Mouse (Mus musculus) heart, embryonic 12.5 days (tissue): ENCODE measurements around the gene Fam13c. TPM values are rescaled to one million over a fixed set of nuclear protein-coding genes. Genes with fewer than 3 reads are reported as not detected.

Source experiments
- ATAC-seq: fragments of 200-750 bp; cut with Nextera tagmentation; 2 replicates; pipeline ENCODE4 v1.8.0; 2017; ENCODE audit warnings: moderate TSS enrichment, moderate library complexity; ENCODE audit not compliant: insufficient number of reproducible peaks, low FRiP score
- H3K27ac ChIP-seq: fragments of 300-500 bp; sonication (generic); 2 replicates; pipeline ENCODE4 v1.5.1; 2016; ENCODE audit warnings: mild to moderate bottlenecking, moderate library complexity; ENCODE audit not compliant: poor library complexity, severe bottlenecking
- H3K27me3 ChIP-seq: fragments of 300-500 bp; sonication (generic); replicated peaks from 2 replicates; pipeline ENCODE4 v1.6.1; 2016; ENCODE audit warnings: mild to moderate bottlenecking, moderate library complexity
- H3K36me3 ChIP-seq: fragments of 300-500 bp; sonication (generic); 2 replicates; pipeline ENCODE4 v1.6.1; 2016; ENCODE audit warnings: mild to moderate bottlenecking, moderate library complexity
- H3K4me1 ChIP-seq: fragments of 300-500 bp; sonication (generic); replicated peaks from 2 replicates; pipeline ENCODE4 v1.6.1; 2016; ENCODE audit warnings: mild to moderate bottlenecking
- H3K4me2 ChIP-seq: fragments of 300-500 bp; sonication (generic); 2 replicates; pipeline ENCODE4 v1.6.1; 2016; ENCODE audit warnings: mild to moderate bottlenecking, moderate library complexity
- H3K4me3 ChIP-seq: fragments of 300-500 bp; sonication (generic); 2 replicates; pipeline ENCODE4 v1.5.1; 2016; ENCODE audit warnings: mild to moderate bottlenecking
- H3K9ac ChIP-seq: fragments of 300-500 bp; sonication (generic); 2 replicates; pipeline ENCODE4 v1.6.1; 2016; ENCODE audit warnings: mild to moderate bottlenecking, moderate library complexity
- H3K9me3 ChIP-seq: fragments of 300-500 bp; sonication (generic); replicated peaks from 2 replicates; pipeline ENCODE4 v1.6.1; 2016; ENCODE audit warnings: mild to moderate bottlenecking, moderate library complexity
- WGBS: fragments of 180-500 bp; shearing (Covaris S2); methylation state at CpG from one replicate; pipeline ENCODE4 v1.1.7; 2016; 5-methylcytosine and 5-hydroxymethylcytosine counted together
- polyA plus RNA-seq: library from polyadenylated mRNA; unstranded; fragments of >200 nt; fragmentation: Nextera tagmentation; extraction: Ambion mirVana; gene quantifications from 2 replicates; pipeline ENCODE4 v1.2.1, GENCODE M21; 2016

Fam13c gene
- polyA plus RNA-seq, 1 experiment from 2014 or later, result 10.0 TPM

DNA sequence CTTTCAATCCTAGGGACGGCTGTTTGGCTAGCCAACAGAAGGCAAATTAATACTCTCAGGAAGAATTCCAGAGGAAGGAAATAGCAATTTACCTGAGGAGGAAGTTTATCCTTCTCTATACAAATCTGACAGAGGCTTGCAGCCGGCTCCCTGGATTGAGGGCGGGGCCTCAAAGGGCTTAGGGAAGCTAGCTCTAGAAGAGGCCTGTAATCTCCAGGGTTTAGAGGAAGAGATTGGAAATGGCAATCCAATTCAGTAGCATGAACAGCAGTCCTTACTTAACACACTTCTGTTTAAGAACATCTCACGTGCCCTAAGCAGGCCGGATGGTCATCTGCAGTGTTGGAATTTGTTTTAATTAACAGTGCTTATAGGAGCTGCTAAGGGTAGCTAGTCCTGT is 81.1 kb downstream of the Fam13c start:
- 25% methylated on average over 5 of the region's 5 CpGs for WGBS
- Histone ChIP-seq H3K9me3 (peaks cover 3% of the 10 kb centered on the region; the same call in 1 of the 2 replicates), H3K4me3 (peak overlapping the region; percentile 50), H3K9ac (no peak overlapping the region), H3K36me3 (0 out of 2 replicates have a peak, but pooled peaks cover 5% of the 10 kb centered on the region), H3K4me1 (peaks cover 16% of the 10 kb centered on the region), H3K4me2 (peak overlapping the region; percentile 85), H3K27ac (no peak overlapping the region), H3K27me3 (peaks cover 13% of the 10 kb centered on the region)
- ATAC-seq, result no peak

DNA sequence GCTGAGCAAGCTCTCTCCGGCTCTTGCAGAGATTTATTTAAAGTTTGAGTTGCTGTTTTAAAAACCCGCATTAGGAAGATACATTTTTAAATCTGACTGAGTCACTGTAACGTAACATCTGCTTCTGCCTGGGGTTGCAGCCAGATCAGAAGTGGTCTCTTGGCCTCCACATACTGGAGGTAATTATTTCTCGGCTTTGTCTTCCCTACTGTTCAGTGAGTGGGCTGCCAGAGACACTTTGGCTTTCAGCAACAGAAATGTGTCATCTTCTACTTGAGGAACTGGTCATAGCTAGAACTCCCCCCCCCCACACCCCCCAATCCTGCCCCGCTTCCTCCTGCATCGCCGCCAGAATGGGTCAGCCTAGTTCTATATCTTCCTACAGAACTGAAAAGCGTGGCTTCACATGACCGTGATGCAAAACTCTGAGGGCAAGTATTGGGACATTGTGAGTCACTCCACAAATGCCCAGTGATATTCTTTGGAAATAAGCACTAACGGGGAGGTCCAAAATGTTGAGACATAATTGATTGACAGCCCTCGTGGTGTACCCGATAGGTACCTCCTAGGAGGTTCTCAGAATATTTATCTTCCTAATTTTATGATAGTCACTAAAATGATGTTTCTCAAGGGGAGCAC is 90.0 kb downstream of the Fam13c start:
- no peak for ATAC-seq
- Histone ChIP-seq H3K4me1 (no peaks in the 10 kb centered on the region), H3K4me3 (no peak overlapping the region), H3K36me3 (peaks cover 7% of the 10 kb centered on the region), H3K9ac (no peak overlapping the region), H3K4me2 (no peak overlapping the region), H3K9me3 (peaks cover 1% of the 10 kb centered on the region), H3K27me3 (no peaks in the 10 kb centered on the region), H3K27ac (no peak overlapping the region)
- WGBS, result 88% methylated on average over 12 of the region's 12 CpGs

DNA sequence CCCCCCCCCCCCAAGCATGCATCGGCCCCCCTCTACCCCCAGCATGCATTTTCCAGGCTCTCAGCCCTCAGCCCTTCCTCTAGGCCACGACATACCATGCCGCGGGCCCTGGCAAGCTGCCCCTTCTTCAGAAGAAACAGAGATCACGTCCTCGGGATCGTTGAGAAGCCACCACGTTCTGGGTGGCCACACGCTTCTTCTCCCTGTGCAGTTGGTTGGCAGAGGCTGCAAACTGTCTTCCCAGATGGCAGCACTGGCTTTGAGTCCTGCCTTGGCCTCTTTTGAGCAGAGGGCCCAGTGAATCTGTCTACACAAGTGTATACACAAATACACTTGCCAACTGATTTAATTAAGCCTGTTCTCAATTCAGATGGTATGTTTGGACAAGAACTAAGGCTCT is 92.0 kb downstream of the Fam13c start:
- Histone ChIP-seq H3K27me3 (no peaks in the 10 kb centered on the region), H3K4me2 (no peak overlapping the region), H3K4me1 (no peaks in the 10 kb centered on the region), H3K4me3 (no peak overlapping the region), H3K36me3 (peaks cover 18% of the 10 kb centered on the region), H3K9ac (no peak overlapping the region), H3K27ac (no peak overlapping the region), H3K9me3 (peaks cover 6% of the 10 kb centered on the region; the same call in 1 of the 2 replicates)
- WGBS, result 84% methylated on average over 9 of the region's 9 CpGs
- ATAC-seq, result no peak

DNA sequence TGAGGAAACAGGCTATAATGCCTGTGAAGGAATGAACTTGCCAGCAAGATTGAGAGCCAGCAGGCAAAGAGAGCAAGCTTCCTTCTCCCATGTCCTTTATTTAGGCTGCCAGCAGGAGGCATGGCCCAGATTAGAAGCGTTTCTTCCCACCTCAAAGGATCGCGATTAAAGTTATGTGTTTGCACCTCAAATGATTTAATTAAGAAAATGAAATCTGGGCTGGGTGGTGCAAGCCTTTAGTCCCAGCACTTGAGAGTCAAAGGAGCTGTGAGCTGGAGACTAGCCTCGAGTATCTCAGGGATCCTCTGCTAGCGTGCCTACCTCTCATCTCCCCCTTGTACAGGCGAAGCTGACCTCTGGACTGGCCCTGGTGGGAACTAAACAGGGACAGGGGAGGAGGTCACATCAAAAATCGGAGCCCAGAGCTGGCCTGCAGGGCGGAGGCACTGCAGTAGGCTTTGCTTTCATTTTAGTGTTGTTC is 93.1 kb downstream of the Fam13c start:
- no peak for ATAC-seq
- peaks cover 24% of the 10 kb centered on the region for H3K36me3 ChIP-seq
- peaks cover 11% of the 10 kb centered on the region; the same call in 1 of the 2 replicates for H3K9me3 ChIP-seq
- H3K4me1 ChIP-seq, result peaks cover 4% of the 10 kb centered on the region
- H3K27ac ChIP-seq, result no peak overlapping the region
- no peak overlapping the region for H3K9ac ChIP-seq
- H3K4me3 ChIP-seq, result no peak overlapping the region
- no peaks in the 10 kb centered on the region for H3K27me3 ChIP-seq
- no peak overlapping the region for H3K4me2 ChIP-seq
- WGBS, result 66% methylated on average over 8 of the region's 8 CpGs

DNA sequence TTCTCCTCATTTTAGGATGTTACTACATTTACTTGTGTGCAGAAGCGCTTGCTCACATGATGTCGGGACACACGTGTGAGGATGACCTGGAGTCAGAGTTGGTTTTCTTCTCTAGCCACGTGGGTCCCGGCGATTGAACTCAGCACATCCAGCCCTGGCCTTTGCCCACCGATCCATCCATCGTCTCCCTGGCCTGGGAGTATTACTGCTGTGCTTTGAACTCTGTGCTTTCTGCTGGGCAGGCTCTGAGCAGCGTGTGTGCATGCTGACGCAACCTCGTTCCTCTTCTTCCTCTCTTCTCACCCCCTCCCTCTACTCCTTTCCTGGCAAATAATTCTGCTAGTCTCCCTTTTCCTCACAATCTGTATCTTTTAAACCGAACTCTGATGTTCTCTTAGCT is 93.7 kb downstream of the Fam13c start:
- H3K36me3 ChIP-seq, result peaks cover 26% of the 10 kb centered on the region
- H3K27ac ChIP-seq, result no peak overlapping the region
- no peak for ATAC-seq
- peaks cover 12% of the 10 kb centered on the region; the same call in 1 of the 2 replicates for H3K9me3 ChIP-seq
- H3K4me1 ChIP-seq, result peaks cover 6% of the 10 kb centered on the region
- no peaks in the 10 kb centered on the region for H3K27me3 ChIP-seq
- H3K4me3 ChIP-seq, result no peak overlapping the region
- WGBS, result 86% methylated on average over 12 of the region's 12 CpGs
- no peak overlapping the region for H3K4me2 ChIP-seq
- no peak overlapping the region for H3K9ac ChIP-seq

DNA sequence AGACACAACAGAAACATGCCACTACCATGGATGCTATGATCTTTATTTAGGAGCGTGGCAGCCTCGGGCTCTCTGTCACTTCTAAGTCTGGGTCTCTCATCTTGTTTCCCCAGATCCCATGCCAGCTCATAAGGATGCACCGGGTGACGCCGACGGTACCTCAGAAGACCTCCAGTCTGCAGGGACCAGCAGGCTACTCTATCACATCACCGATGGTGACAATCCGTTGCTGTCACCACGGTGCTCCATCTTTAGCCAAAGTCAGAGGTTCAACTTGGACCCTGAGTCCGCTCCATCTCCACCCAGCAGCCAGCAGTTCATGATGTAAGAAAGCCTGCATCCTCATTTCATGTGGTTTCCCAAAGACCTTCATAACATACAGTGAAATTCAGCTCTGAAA is 94.3 kb downstream of the Fam13c start:
- ATAC-seq, result no peak
- 89% methylated on average over 10 of the region's 10 CpGs for WGBS

DNA sequence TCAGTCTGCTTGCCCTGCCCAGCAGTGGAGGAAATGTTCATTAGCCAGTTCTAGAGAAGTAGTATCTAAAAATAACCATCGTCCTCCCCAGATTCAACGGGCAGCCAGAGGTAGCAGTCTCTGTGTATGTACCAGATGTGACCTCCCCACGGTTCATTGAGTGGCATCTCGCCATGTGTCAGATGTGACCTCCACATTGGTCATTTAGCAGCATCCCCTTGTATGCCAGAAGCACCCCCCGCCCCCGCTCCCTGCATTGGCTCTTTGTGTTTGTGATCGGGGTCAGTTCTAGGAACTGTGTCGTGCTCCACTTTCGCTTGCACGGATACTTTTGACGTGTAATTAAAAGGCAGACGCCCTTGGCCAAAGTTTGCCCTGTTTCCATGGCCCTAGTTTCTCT is 95.1 kb downstream of the Fam13c start:
- Histone ChIP-seq H3K4me3 (no peak overlapping the region), H3K4me2 (no peak overlapping the region), H3K27me3 (no peaks in the 10 kb centered on the region), H3K27ac (no peak overlapping the region), H3K36me3 (peaks cover 31% of the 10 kb centered on the region), H3K4me1 (peaks cover 6% of the 10 kb centered on the region), H3K9ac (no peak overlapping the region), H3K9me3 (peaks cover 12% of the 10 kb centered on the region; the same call in 1 of the 2 replicates)
- 86% methylated on average over 12 of the region's 12 CpGs for WGBS
- ATAC-seq, result no peak

More for the DNA sequence above, 94.3 kb downstream of the Fam13c start:
- no peak overlapping the region for H3K27ac ChIP-seq
- no peak overlapping the region for H3K4me2 ChIP-seq
- no peaks in the 10 kb centered on the region for H3K27me3 ChIP-seq
- H3K9me3 ChIP-seq, result peaks cover 12% of the 10 kb centered on the region; the same call in 1 of the 2 replicates
- H3K9ac ChIP-seq, result no peak overlapping the region
- H3K4me1 ChIP-seq, result peaks cover 6% of the 10 kb centered on the region
- no peak overlapping the region for H3K4me3 ChIP-seq
- peaks cover 31% of the 10 kb centered on the region for H3K36me3 ChIP-seq

DNA sequence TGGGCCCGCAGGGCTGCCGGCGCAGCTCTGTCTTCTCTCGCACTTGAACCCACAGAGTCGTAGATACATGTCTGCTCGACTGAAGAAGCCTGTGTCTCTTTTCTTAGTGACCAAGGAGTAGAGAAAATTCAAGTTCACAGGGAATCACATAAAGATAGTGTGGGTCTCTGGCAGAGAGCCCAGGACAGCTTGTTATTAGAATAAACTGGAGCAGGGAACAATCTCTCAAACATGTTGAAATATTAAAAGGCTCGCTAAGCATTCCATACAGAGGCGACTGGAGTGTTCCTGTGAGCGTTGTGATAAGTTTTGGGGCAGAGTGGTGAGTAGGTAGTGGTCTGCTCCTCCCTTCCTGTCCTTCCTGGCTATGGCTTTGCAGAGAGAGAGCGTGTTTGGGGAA is 97.4 kb downstream of the Fam13c start:
- Histone ChIP-seq H3K27ac (peak overlapping the region; percentile 30; the same call in 1 of the 2 replicates), H3K27me3 (no peaks in the 10 kb centered on the region), H3K36me3 (peaks cover 31% of the 10 kb centered on the region), H3K4me2 (no peak overlapping the region), H3K4me1 (peaks cover 6% of the 10 kb centered on the region), H3K9ac (no peak overlapping the region), H3K9me3 (peaks cover 12% of the 10 kb centered on the region; the same call in 1 of the 2 replicates), H3K4me3 (no peak overlapping the region)
- 70% methylated on average over 10 of the region's 10 CpGs for WGBS
- no peak for ATAC-seq

DNA sequence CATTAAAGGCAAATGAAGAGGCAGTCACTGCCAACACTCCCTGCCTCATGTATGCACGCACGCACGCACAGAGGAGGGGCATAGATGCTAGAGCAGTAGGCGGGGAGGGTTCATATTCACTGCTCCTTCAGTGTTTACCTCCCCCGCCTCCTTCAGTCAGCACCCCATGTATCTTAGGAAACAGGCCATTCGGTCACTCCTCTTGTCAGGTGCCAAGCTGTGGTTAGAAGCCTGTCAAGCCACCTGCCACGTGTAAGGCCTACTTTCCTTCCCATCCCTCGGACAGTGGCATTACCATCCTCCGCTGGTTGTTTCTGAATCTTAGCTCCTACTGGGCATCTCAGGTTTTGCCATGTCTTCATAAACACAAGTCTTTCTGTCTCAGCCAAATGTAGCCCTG is 99.0 kb downstream of the Fam13c start:
- Histone ChIP-seq H3K9ac (no peak overlapping the region), H3K4me2 (no peak overlapping the region), H3K4me1 (peaks cover 6% of the 10 kb centered on the region), H3K27ac (no peak overlapping the region), H3K27me3 (no peaks in the 10 kb centered on the region), H3K4me3 (no peak overlapping the region), H3K36me3 (peaks cover 31% of the 10 kb centered on the region), H3K9me3 (peaks cover 12% of the 10 kb centered on the region; the same call in 1 of the 2 replicates)
- WGBS, result 90% methylated on average over 9 of the region's 9 CpGs
- no peak for ATAC-seq

DNA sequence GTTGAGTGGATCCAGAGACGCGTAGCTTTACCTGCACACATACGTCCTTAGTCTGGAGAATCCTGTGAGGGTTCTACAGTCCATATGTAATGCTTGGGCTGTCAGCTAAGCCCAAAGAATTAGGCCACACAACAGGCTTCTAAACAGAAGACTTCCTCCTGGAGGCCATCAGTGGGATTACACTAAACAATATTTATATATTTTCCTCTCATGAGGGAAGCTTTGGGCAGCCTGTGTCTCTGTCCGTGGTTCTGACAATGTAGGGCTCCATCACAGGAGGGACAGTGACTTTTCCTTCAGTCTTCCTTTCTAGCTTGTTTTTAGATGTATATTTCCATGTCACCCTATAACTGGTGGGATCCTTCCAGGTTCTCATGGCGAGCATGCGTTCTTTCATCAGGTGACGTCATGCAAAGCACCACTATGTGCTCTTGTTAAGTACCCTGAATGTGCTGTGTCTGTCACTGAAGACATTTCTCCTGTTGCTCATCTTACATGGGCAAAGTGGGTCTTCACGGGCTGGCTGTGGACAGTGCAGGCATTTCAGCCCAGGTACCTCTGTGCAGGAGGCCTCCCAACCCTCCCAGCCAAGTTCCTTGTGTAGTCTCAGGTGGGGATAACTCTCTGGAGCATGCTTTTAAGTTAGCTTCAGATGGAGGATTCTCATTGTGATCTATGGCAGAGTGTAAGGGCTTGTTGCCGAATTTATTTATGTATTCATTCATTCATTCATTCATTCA is 100.3 kb downstream of the Fam13c start:
- Histone ChIP-seq H3K9ac (no peak overlapping the region), H3K9me3 (peaks cover 7% of the 10 kb centered on the region; the same call in 1 of the 2 replicates), H3K36me3 (peaks cover 33% of the 10 kb centered on the region), H3K27me3 (no peaks in the 10 kb centered on the region), H3K27ac (no peak overlapping the region), H3K4me2 (no peak overlapping the region), H3K4me3 (no peak overlapping the region), H3K4me1 (peaks cover 6% of the 10 kb centered on the region)
- ATAC-seq, result no peak
- 79% methylated on average over 9 of the region's 9 CpGs for WGBS

DNA sequence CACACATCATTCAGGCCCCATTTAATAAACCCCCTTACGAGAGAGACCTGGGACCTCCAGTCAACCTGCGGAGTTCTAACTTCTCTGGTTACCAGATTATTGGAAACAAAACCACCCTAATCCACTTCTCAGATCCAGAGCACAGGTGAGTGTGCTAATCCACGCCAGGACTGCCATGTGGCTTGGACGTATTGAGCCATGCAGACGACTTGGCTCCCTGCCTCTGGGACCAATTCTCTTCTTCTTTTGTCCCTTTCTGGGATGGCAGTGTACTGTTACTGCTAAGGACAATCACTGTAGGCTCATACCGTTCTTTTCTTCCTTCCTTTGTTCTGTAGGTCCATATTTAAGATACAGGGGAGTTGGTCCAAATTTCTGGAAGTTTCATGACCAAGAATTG is 102.6 kb downstream of the Fam13c start:
- Histone ChIP-seq H3K27ac (no peak overlapping the region), H3K4me1 (peaks cover 6% of the 10 kb centered on the region), H3K4me2 (no peak overlapping the region), H3K36me3 (peaks cover 16% of the 10 kb centered on the region; the same call in 1 of the 2 replicates), H3K9me3 (0 out of 2 replicates have a peak, but pooled peaks cover 6% of the 10 kb centered on the region), H3K4me3 (no peak overlapping the region), H3K9ac (no peak overlapping the region), H3K27me3 (no peaks in the 10 kb centered on the region)
- 81% methylated on average over 6 of the region's 6 CpGs for WGBS
- no peak for ATAC-seq
